Mouse (Mus musculus) kidney, adult 2 months (tissue): ENCODE measurements around the gene Wnt5a. TPM values are rescaled to one million over a fixed set of nuclear protein-coding genes. Genes with fewer than 3 reads are reported as not detected.
A peak's percentile ranks its signal among the peaks of the same experiment; 100 is the strongest.

Experiments
- DNase-seq: peaks from one replicate; pipeline ENCODE4 v3.0.0; 2021
- H3K27ac ChIP-seq: fragments of 200-500 bp; 2 replicates; pipeline ENCODE4 v1.5.1; 2012; ENCODE audit warnings: low read depth, low read length, control low read depth, inconsistent platforms; ENCODE audit not compliant: insufficient read depth
- H3K27me3 ChIP-seq: fragments of 200-500 bp; replicated peaks from 2 replicates; pipeline ENCODE4 v1.6.1; 2012; ENCODE audit warnings: mild to moderate bottlenecking, moderate library complexity, low read length, inconsistent platforms; ENCODE audit not compliant: control insufficient read depth, insufficient read depth
- H3K36me3 ChIP-seq: fragments of 200-500 bp; 2 replicates; pipeline ENCODE4 v1.6.1; 2012; ENCODE audit warnings: mild to moderate bottlenecking, moderate library complexity, low read length, inconsistent platforms; ENCODE audit not compliant: control insufficient read depth, insufficient read depth
- H3K4me1 ChIP-seq: fragments of 200-500 bp; 2 replicates; pipeline ENCODE4 v1.6.1; 2011; ENCODE audit warnings: low read length; ENCODE audit not compliant: control insufficient read depth, insufficient read depth
- H3K4me3 ChIP-seq: fragments of 200-500 bp; 2 replicates; pipeline ENCODE4 v1.5.1; 2011; ENCODE audit warnings: mild to moderate bottlenecking, low read depth, low read length, control low read depth; ENCODE audit not compliant: insufficient read depth
- CTCF ChIP-seq: fragments of 200-500 bp; conservative IDR thresholded peaks from 2 replicates; pipeline ENCODE4 v1.5.1; 2011; ENCODE audit warnings: low read depth, mild to moderate bottlenecking, control low read depth, low read length, moderate library complexity, mixed read lengths; ENCODE audit not compliant: insufficient read depth, insufficient read length
- POLR2A ChIP-seq: fragments of 200-500 bp; IDR thresholded peaks from one replicate; pipeline ENCODE4 v1.6.1; 2011; ENCODE audit warnings: low read depth, low read length, control low read depth
- WGBS: fragments of 180-500 bp; shearing (Covaris S2); methylation state at CpG from one replicate; pipeline ENCODE4 v1.1.7; 2018; 5-methylcytosine and 5-hydroxymethylcytosine counted together
- polyA plus RNA-seq: library from polyadenylated mRNA; depleted of rRNA; stranded (reverse); fragments of >200 nt; gene quantifications from 2 replicates; pipeline ENCODE4 v1.2.3, GENCODE M21; 2012

Gene Wnt5a
- polyA plus RNA-seq, 1 experiment: 7.0 TPM

DNA sequence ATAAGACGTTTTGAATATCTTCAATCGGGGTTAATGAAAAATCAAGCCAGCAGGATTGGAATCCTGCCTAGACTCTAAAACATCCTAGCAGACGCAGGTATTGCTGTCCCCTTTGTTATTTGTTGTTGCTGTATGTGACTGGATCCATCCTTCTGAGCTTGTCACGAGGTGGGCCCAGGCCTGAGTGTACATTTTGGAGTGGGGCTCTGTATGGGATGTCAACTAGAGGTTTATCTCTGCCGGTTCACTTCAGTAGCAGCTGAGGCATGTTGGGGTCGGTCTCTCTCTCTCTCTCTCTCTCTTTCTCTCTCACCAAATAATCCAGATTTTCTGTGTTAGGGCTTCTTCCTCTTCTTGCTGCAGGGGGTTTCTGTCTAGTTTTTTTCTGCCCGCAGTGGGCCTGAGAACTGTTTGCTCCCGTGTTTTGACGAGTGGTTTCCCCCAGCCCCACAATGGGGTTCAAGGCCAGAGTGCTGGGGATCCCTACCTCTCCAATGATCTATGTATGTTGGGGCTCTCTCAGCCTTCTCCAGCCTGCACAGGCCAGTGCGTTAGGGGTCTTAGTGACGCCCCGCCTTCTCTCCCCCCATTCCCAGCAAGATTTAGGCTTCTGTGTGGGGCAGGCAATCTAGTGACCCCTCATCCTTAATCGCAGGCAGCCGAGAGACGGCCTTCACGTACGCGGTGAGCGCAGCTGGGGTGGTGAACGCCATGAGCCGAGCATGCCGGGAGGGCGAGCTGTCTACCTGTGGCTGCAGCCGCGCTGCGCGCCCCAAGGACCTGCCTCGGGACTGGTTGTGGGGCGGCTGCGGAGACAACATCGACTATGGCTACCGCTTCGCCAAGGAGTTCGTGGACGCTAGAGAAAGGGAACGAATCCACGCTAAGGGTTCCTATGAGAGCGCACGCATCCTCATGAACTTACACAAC is 13.3 kb downstream of the Wnt5a start:
- TF ChIP-seq POLR2A (no peak), CTCF (no peak)
- no peak overlapping the region for H3K4me3 ChIP-seq
- no peak for DNase-seq
- no peaks in the 10 kb centered on the region for H3K36me3 ChIP-seq
- 90% methylated on average over 39 of the region's 39 CpGs for WGBS
- H3K4me1 ChIP-seq: no peaks in the 10 kb centered on the region
- no peaks in the 10 kb centered on the region for H3K27me3 ChIP-seq
- H3K27ac ChIP-seq: no peak overlapping the region

DNA sequence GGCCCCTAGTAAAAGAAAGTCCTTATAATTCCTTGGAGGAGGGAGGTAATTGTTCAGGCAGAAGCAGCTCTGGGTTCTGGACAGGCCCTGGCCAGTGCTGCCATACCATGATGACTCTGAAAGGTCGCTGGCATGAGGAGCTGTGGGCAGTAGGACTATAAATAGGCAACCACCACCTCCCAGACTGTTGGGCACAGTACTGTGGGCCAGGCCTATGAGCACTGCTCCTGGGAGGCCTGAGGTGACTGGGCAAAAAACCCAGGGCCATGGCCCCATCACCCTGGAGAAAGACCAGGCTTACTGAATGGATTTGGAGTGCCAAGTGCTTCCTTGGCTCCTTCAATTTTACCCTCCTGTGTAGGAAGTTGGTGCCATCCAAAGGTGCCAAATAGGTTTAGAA is 16.6 kb downstream of the Wnt5a start:
- Histone ChIP-seq H3K27ac (no peak overlapping the region), H3K4me3 (no peak overlapping the region), H3K4me1 (no peaks in the 10 kb centered on the region), H3K36me3 (no peaks in the 10 kb centered on the region), H3K27me3 (no peaks in the 10 kb centered on the region)
- no peak for DNase-seq
- TF ChIP-seq POLR2A: no peak
- TF ChIP-seq CTCF: no peak
- WGBS: 90% methylated on average over 1 of the region's 1 CpGs

DNA sequence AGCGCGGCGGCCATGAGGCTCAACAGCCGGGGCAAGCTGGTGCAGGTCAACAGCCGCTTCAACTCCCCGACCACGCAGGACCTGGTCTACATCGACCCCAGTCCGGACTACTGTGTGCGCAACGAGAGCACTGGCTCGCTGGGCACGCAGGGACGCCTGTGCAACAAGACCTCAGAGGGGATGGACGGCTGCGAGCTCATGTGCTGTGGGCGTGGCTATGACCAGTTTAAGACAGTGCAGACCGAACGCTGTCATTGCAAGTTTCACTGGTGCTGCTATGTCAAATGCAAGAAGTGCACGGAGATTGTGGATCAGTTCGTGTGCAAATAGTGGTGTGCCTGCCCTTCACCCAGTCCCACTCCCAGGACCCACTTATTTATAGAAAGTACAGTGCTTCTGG is 18.1 kb downstream of the Wnt5a start:
- Histone ChIP-seq H3K4me3 (no peak overlapping the region), H3K36me3 (no peaks in the 10 kb centered on the region), H3K27me3 (no peaks in the 10 kb centered on the region), H3K27ac (no peak overlapping the region), H3K4me1 (no peaks in the 10 kb centered on the region)
- WGBS: 89% methylated on average over 21 of the region's 21 CpGs
- no peak for TF ChIP-seq CTCF
- no peak for TF ChIP-seq POLR2A
- no peak for DNase-seq

DNA sequence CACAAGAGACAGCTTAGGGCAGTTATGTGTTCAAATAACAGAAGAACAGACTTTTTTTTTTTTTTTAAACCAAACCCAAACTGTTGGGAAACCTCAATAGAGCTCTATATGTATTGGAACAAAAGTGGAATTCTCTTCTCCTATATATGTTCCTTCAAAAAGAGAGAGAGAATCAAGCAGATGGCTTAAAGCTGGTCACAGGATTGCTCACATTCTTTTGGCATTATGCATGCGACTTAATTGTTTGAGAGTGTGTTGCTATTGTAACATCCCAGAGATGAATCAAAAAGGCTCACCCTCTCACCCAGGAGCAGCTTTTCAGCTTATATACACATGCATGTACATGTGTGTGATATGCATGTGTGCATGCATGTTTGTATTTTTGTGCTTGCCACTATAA is 21.0 kb downstream of the Wnt5a start:
- 73% methylated on average over 1 of the region's 1 CpGs for WGBS

DNA sequence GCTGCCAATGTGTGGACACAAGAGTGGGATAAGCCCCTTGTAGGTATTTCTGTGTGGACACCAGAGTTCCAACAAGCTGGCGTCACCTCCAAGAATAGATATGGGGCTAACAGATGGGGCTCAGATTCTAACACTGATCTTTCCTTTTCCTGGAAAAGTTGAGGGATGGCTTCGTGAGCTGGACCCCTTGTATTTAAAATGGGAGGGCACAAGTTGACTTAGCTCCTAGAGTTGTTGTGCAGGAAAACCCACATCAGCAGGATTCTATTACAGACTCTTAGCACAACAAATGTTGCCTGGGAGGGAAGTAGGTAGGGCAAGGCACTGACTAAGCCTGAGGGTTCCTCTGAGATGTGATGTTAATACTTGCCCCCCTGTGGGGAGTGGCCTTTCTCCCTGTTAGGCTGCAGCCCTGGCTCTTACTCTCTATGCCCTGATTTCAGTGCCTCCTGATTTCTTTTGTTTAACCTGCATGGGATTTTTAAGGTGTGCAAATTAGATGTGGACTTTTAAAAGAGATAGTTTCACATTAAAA is 23.7 kb downstream of the Wnt5a start:
- Histone ChIP-seq H3K27ac (no peak overlapping the region), H3K36me3 (no peaks in the 10 kb centered on the region), H3K27me3 (no peaks in the 10 kb centered on the region), H3K4me3 (no peak overlapping the region), H3K4me1 (no peaks in the 10 kb centered on the region)
- TF ChIP-seq CTCF (no peak), POLR2A (no peak)
- 83% methylated on average over 2 of the region's 2 CpGs for WGBS
- DNase-seq: no peak

More for the DNA sequence above, 21.0 kb downstream of the Wnt5a start:
- Histone ChIP-seq H3K4me3 (no peak overlapping the region), H3K4me1 (no peaks in the 10 kb centered on the region), H3K27ac (no peak overlapping the region), H3K27me3 (no peaks in the 10 kb centered on the region), H3K36me3 (no peaks in the 10 kb centered on the region)
- no peak for TF ChIP-seq POLR2A
- no peak for TF ChIP-seq CTCF
- DNase-seq: no peak

DNA sequence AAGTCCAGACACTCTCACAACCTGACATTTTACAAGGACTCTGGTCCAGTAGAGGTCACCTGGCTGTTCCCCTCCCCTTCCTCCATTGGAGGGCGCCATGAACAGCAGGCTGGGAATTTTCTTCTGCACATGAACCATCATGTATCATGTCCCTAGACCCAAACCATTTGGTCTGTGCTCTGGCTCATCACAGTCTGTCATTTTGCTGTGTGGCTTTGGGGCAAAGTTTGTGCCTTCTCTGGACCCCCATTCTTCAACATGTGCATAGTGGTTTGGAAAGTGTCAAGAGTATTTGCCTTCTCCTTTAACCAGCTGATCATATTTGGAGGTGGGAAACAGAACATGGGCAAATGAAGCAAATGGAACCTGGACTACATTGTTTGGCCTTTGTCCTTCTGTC is 27.0 kb downstream of the Wnt5a start:
- H3K27ac ChIP-seq: no peak overlapping the region
- H3K4me3 ChIP-seq: no peak overlapping the region
- no peaks in the 10 kb centered on the region for H3K4me1 ChIP-seq
- WGBS: 59% methylated on average over 1 of the region's 1 CpGs
- TF ChIP-seq POLR2A (no peak), CTCF (0 out of 2 replicates have a peak, but pooled peaks have one; percentile 18)
- H3K36me3 ChIP-seq: no peaks in the 10 kb centered on the region
- H3K27me3 ChIP-seq: no peaks in the 10 kb centered on the region
- DNase-seq: no peak

DNA sequence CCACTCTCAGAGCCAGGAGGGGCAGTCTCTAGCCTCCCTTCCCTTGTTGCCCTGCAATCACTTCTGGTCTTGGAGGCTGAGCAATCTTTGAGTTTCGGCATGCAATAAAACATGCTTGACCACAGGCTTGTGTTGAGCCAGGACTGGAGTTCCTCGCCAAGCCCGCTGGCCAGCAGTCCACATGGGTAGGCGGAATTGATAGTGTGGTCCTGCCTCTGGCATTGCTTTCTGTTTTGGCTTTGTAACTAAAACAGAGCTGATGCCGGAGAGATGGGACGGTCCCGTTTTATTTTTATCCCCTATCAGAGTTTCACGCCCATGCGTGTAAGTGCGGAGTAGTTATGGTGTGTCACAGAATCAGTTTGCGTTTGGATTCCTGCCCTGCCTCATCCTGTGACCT is 28.4 kb downstream of the Wnt5a start:
- H3K27me3 ChIP-seq: no peaks in the 10 kb centered on the region
- H3K4me3 ChIP-seq: no peak overlapping the region
- TF ChIP-seq CTCF: no peak
- no peak overlapping the region for H3K27ac ChIP-seq
- no peak for DNase-seq
- no peaks in the 10 kb centered on the region for H3K4me1 ChIP-seq
- no peaks in the 10 kb centered on the region for H3K36me3 ChIP-seq
- 74% methylated on average over 11 of the region's 11 CpGs for WGBS
